Mouse (Mus musculus) lung, adult 2 months (tissue): ENCODE data around the gene Macrod2. TPM values are rescaled to one million over a fixed set of nuclear protein-coding genes. Genes with fewer than 3 reads are reported as not detected.

ENCODE experiments used
- DNase-seq: peaks from one replicate; pipeline ENCODE4 v3.0.0; 2022
- H3K4me1 ChIP-seq: fragments of 200-500 bp; 2 replicates; pipeline ENCODE4 v1.6.1; 2011; ENCODE audit warnings: low read length; ENCODE audit not compliant: control insufficient read depth, insufficient read depth
- H3K4me3 ChIP-seq: fragments of 200-500 bp; replicated peaks from 2 replicates; pipeline ENCODE3; 2011; ENCODE audit warnings: low read depth, mild to moderate bottlenecking, control low read depth, low read length; ENCODE audit errors: extremely low read depth
- CTCF ChIP-seq: fragments of 200-500 bp; IDR thresholded peaks from 2 replicates; pipeline ENCODE4 v1.5.1; 2011; ENCODE audit warnings: mild to moderate bottlenecking, low read length, control low read depth; ENCODE audit not compliant: insufficient read depth
- POLR2A ChIP-seq: fragments of 200-500 bp; IDR thresholded peaks from 2 replicates; pipeline ENCODE4 v1.6.1; 2011; ENCODE audit warnings: low read depth, mild to moderate bottlenecking, control low read depth, low read length, borderline replicate concordance; ENCODE audit errors: extremely low read depth
- WGBS: fragments of 180-500 bp; shearing (Covaris S2); methylation state at CpG from one replicate; pipeline ENCODE4 v1.1.7; 2018; 5-methylcytosine and 5-hydroxymethylcytosine counted together
- polyA plus RNA-seq: library from polyadenylated mRNA; depleted of rRNA; stranded (reverse); fragments of >200 nt; gene quantifications from 2 replicates; pipeline ENCODE4 v1.2.3, GENCODE M21; 2012

Macrod2 gene
- polyA plus RNA-seq, 1 experiment = 2.6 TPM

GRCm38 (mm10) chr2:140676728-140677127, 281.6 kb downstream of the Macrod2 start:
- 61% methylated on average over 3 of the region's 3 CpGs for WGBS
- no peak for DNase-seq
- Histone ChIP-seq H3K4me3 (no peak overlapping the region), H3K4me1 (no peaks in the 10 kb centered on the region)
- TF ChIP-seq CTCF (no peak), POLR2A (no peak)

GRCm38 (mm10) chr2:140690906-140691305, 295.8 kb downstream of the Macrod2 start:
- 70% methylated on average over 2 of the region's 2 CpGs for WGBS
- no peaks in the 10 kb centered on the region for H3K4me1 ChIP-seq
- TF ChIP-seq POLR2A (no peak), CTCF (no peak)
- no peak for DNase-seq
- H3K4me3 ChIP-seq = no peak overlapping the region

- H3K4me3 ChIP-seq = no peak overlapping the region
- TF ChIP-seq POLR2A (no peak), CTCF (no peak)
- WGBS = 62% methylated on average over 1 of the region's 1 CpGs
- no peaks in the 10 kb centered on the region for H3K4me1 ChIP-seq
- no peak for DNase-seq
Observed at GRCm38 (mm10) chr2:140691403-140691802, 296.3 kb downstream of the Macrod2 start.

- no peaks in the 10 kb centered on the region for H3K4me1 ChIP-seq
- WGBS = 62% methylated on average over 4 of the region's 4 CpGs
- no peak overlapping the region for H3K4me3 ChIP-seq
- no peak for DNase-seq
- TF ChIP-seq CTCF (no peak), POLR2A (no peak)
Observed at GRCm38 (mm10) chr2:140692461-140692860, 297.4 kb downstream of the Macrod2 start.

- no peaks in the 10 kb centered on the region for H3K4me1 ChIP-seq
- no peak overlapping the region for H3K4me3 ChIP-seq
- WGBS = 77% methylated on average over 5 of the region's 5 CpGs
- TF ChIP-seq POLR2A (no peak), CTCF (no peak)
- no peak for DNase-seq
Observed at GRCm38 (mm10) chr2:140693845-140694244, 298.7 kb downstream of the Macrod2 start.

GRCm38 (mm10) chr2:140698585-140698984, 303.5 kb downstream of the Macrod2 start:
- TF ChIP-seq POLR2A (no peak), CTCF (no peak)
- no peaks in the 10 kb centered on the region; the same call in 1 of the 2 replicates for H3K4me1 ChIP-seq
- no peak for DNase-seq
- 60% methylated on average over 3 of the region's 3 CpGs for WGBS
- H3K4me3 ChIP-seq = no peak overlapping the region

- DNase-seq = no peak
- H3K4me3 ChIP-seq = no peak overlapping the region
- TF ChIP-seq POLR2A = no peak
- no peak for TF ChIP-seq CTCF
- no peaks in the 10 kb centered on the region; the same call in 1 of the 2 replicates for H3K4me1 ChIP-seq
- WGBS = 59% methylated on average over 4 of the region's 4 CpGs
Observed at GRCm38 (mm10) chr2:140703377-140703776, 308.3 kb downstream of the Macrod2 start.

GRCm38 (mm10) chr2:140704146-140704545, 309.0 kb downstream of the Macrod2 start:
- H3K4me3 ChIP-seq = no peak overlapping the region
- no peaks in the 10 kb centered on the region; the same call in 1 of the 2 replicates for H3K4me1 ChIP-seq
- WGBS = 70% methylated on average over 3 of the region's 3 CpGs
- DNase-seq = no peak
- TF ChIP-seq POLR2A (no peak), CTCF (no peak)

- TF ChIP-seq CTCF (no peak), POLR2A (no peak)
- no peaks in the 10 kb centered on the region; the same call in 1 of the 2 replicates for H3K4me1 ChIP-seq
- DNase-seq = no peak
- H3K4me3 ChIP-seq = no peak overlapping the region
- WGBS = 63% methylated on average over 2 of the region's 2 CpGs
Observed at GRCm38 (mm10) chr2:140705278-140705677, 310.2 kb downstream of the Macrod2 start.

GRCm38 (mm10) chr2:140707550-140707949, 312.4 kb downstream of the Macrod2 start:
- no peak for DNase-seq
- 64% methylated on average over 5 of the region's 5 CpGs for WGBS
- no peak overlapping the region for H3K4me3 ChIP-seq
- H3K4me1 ChIP-seq = no peaks in the 10 kb centered on the region
- TF ChIP-seq POLR2A = no peak
- TF ChIP-seq CTCF = no peak
